Mouse (Mus musculus) ES-CJ7 (cell line): ENCODE measurements around the gene Gm11127.
A peak's percentile ranks its signal among the peaks of the same experiment; 100 is the strongest.
"Not testable (repeated sequence)": the region's sequence is repeated elsewhere in the genome, so short reads cannot be mapped to it uniquely, and the experiment has no call there.

ENCODE experiments used
- DNase-seq: peaks from one replicate; pipeline ENCODE4 v3.0.0; 2011; ENCODE audit warnings: low read depth, low spot score

Gene Gm11127

GRCm38 (mm10) chr17:36058362-36058761, at the start of gene Gm11127:
Gene Gm11127, minus strand, starts transcription at chr17:36058371.
- DNase-seq: not testable (repeated sequence)

GRCm38 (mm10) chr17:36102091-36102490, 43.9 kb upstream of the Gm11127 start:
- not testable (repeated sequence) for DNase-seq

GRCm38 (mm10) chr17:36099603-36100002, 41.4 kb upstream of the Gm11127 start:
- DNase-seq: peak; percentile 83

GRCm38 (mm10) chr17:36093936-36094335, 35.8 kb upstream of the Gm11127 start:
- DNase-seq: peak; percentile 46

- DNase-seq: not testable (repeated sequence)
Measured at GRCm38 (mm10) chr17:36092520-36092919, 34.3 kb upstream of the Gm11127 start.

GRCm38 (mm10) chr17:36091933-36092332, 33.8 kb upstream of the Gm11127 start:
- DNase-seq: not testable (repeated sequence)

GRCm38 (mm10) chr17:36085976-36086375, 27.8 kb upstream of the Gm11127 start:
- not testable (repeated sequence) for DNase-seq

- DNase-seq: peak; percentile 50
Measured at GRCm38 (mm10) chr17:36083870-36084451, 25.8 kb upstream of the Gm11127 start.

GRCm38 (mm10) chr17:36083266-36083869, 25.2 kb upstream of the Gm11127 start:
- peak; percentile 90 for DNase-seq

GRCm38 (mm10) chr17:36082519-36083232, 24.5 kb upstream of the Gm11127 start:
- DNase-seq: not testable (repeated sequence)

- DNase-seq: not testable (repeated sequence)
Measured at GRCm38 (mm10) chr17:36081901-36082300, 23.7 kb upstream of the Gm11127 start.

GRCm38 (mm10) chr17:36060829-36061228, 2.7 kb upstream of the Gm11127 start:
- peak; percentile 88 for DNase-seq

GRCm38 (mm10) chr17:36057927-36058326, 244 bp downstream of the Gm11127 start:
- not testable (repeated sequence) for DNase-seq

- DNase-seq: no peak
Measured at GRCm38 (mm10) chr17:36043286-36043685, 14.9 kb downstream of the Gm11127 start.

- DNase-seq: peak; percentile 58
Measured at GRCm38 (mm10) chr17:36042610-36043169, 15.5 kb downstream of the Gm11127 start, which contains the start of the genes H2-T22 and Gm6034. Gene H2-T22, minus strand, starts transcription at chr17:36042747. Gene Gm6034, plus strand, starts transcription at chr17:36042961.

- DNase-seq: not testable (repeated sequence)
Measured at GRCm38 (mm10) chr17:36042055-36042454, 16.1 kb downstream of the Gm11127 start.

- not testable (repeated sequence) for DNase-seq
Measured at GRCm38 (mm10) chr17:36040604-36041003, 17.6 kb downstream of the Gm11127 start.

- DNase-seq: not testable (repeated sequence)
Measured at GRCm38 (mm10) chr17:36036126-36036525, 22.0 kb downstream of the Gm11127 start.

- DNase-seq: peak; percentile 44
Measured at GRCm38 (mm10) chr17:36035010-36035638, 23.0 kb downstream of the Gm11127 start.

- DNase-seq: not testable (repeated sequence)
Measured at GRCm38 (mm10) chr17:36034524-36034923, 23.6 kb downstream of the Gm11127 start.

GRCm38 (mm10) chr17:36032351-36032875, 25.8 kb downstream of the Gm11127 start, which contains the start of gene H2-T23:
Gene H2-T23, minus strand, starts transcription at chr17:36032855.
- peak; percentile 49 for DNase-seq
